Mouse (Mus musculus) megakaryocyte, embryonic 14.5 days (primary cell): Measurements from ENCODE around the gene Fam43b.

Experiments used
- FLI1 ChIP-seq: IDR thresholded peaks from 2 replicates; pipeline ENCODE4 v1.6.1; 2012; ENCODE audit warnings: low read length, inconsistent platforms, mixed read lengths
- GATA1 ChIP-seq: IDR thresholded peaks from 3 replicates; pipeline ENCODE4 v1.6.1; 2012; ENCODE audit warnings: mixed read lengths, low read length, inconsistent platforms, borderline replicate concordance

GRCm38 (mm10) chr4:138355496-138355895 lies 40.8 kb downstream of the Fam43b start:
- TF ChIP-seq FLI1: no peak
- no peak for TF ChIP-seq GATA1
